Mouse (Mus musculus) CD4-positive, CD25-positive, alpha-beta regulatory T cell, adult 9 weeks (primary cell): Measurements from ENCODE around the gene Ube2dnl1. TPM values are rescaled to one million over a fixed set of nuclear protein-coding genes. Genes with fewer than 3 reads are reported as not detected.

Experiments
- polyA plus RNA-seq: library from polyadenylated mRNA; unstranded; fragments of 100-300 nt; shearing (Covaris generic); gene quantifications from one replicate; pipeline ENCODE4 v1.2.1, GENCODE M21; 2017

Gene Ube2dnl1
- not detected for polyA plus RNA-seq

GRCm38 (mm10) chrX:114904712-114905111 lies at the start of gene Ube2dnl1:
Gene Ube2dnl1, plus strand, starts transcription at chrX:114905012.

GRCm38 (mm10) chrX:114907282-114907681 lies 2.5 kb downstream of the Ube2dnl1 start, which contains the start of gene Ube2dnl2:
Gene Ube2dnl2, plus strand, starts transcription at chrX:114907582.

Other genes starting within 250 kb of the Ube2dnl1 start
- not detected for gene Ube2dnl2, start 2.6 kb downstream of the Ube2dnl1 start, polyA plus RNA-seq